Mouse (Mus musculus) CD4-positive, CD25-positive, alpha-beta regulatory T cell, adult 4 months (primary cell): ENCODE results near the gene Kat14. TPM values are rescaled to one million over a fixed set of nuclear protein-coding genes. Genes with fewer than 3 reads are reported as not detected.
A peak's percentile ranks its signal among the peaks of the same experiment; 100 is the strongest.

ENCODE experiments used
- ATAC-seq: one replicate; pipeline ENCODE4 v1.8.0; 2017
- polyA plus RNA-seq, 2 experiments: library from polyadenylated mRNA; unstranded; fragments of 100-300 nt; shearing (Covaris generic); gene quantifications; one replicate each; pipeline ENCODE4 v1.2.1; 2017

The Kat14 gene
- polyA plus RNA-seq, 2 experiments from 2014 or later, result 16.5 to 16.7 TPM

DNA sequence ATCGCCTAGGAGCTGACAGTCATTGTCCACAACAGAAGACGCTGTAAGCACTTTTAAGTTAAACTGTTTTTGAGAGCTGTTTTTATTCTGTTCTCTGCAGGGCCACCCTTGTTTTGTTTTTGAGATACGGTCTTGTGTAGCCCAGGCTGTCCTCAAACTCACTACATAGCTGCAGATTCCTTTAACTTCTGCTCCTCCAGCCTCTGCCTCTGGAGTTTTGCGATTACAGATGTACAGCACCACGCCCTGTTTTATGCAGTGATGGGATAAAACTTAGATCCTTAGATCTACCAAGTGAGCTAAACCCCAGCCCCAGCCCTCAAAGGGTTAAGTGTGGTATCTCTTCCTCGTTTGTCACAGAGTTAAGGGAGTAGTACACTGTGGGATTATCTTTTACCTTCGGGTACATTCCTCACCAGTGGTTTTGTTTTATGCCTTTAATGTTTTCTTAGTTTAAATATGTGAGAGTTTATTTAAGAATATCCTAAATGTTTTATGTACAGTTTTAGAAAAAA lies 13.9 kb downstream of the Kat14 start:
- ATAC-seq, result no peak

GRCm38 (mm10) chr2:144386296-144386695 lies 17.5 kb downstream of the Kat14 start:
- ATAC-seq, result no peak

DNA sequence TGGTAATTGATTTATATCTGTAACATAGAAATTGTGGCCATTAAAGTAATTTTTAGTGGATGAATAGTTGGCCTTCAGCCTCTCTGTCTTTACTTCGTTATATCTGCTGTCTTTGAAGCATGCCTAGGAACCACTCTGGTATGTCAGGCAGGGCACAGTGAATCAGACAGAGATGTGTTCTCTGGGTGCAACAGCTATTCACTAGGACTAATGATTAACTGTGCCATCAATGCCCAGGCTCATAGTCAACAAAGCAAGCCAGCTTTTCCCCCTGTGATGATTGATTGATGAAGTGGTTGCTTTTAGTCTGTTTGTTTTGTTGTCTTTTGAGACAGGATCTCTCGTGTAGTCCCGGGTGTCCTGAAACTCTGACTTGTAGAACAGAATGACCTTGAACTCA lies 19.6 kb downstream of the Kat14 start:
- ATAC-seq, result no peak

DNA sequence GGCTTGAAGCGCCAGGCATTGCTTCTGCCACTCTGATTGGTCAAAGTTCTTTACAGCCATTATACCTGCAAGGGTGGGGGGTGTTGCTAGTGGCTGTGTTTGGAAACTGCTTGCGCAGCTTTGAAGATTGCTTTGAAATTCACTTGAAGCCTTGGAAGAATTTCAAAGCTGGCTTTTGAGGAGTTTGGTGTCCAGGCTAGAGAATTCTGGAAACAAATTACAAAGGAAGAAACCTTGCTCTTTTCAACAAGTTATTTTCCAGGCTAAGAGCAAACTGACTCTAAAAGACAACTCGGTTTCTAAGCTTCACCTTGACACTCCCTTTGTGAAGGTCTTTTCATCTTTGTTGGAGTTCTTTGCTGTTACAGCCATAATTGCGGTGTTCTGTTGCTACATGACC lies 30.7 kb downstream of the Kat14 start:
- no peak for ATAC-seq

- no peak for ATAC-seq
These were observed 31.9 kb downstream of the Kat14 start for GRCm38 (mm10) chr2:144400659-144401058.

DNA sequence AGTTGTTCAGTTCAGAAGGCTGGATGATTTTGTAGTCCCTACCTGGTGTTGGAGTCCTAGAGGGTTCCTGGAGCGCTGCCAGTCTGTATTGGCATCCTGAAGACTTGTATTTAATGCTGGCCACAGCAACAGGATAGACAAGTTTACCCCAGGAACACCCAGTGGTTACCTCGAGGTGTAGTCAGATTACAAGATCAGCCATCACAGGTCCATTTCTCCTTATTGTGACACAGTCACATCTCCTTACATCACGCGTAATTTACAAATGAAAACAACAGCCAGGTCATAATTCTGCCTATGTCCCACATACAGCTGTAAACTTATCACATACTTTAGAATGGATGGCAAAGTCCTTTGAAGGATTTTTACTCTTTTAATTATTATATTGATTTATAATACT lies 40.3 kb downstream of the Kat14 start:
- no peak for ATAC-seq

DNA sequence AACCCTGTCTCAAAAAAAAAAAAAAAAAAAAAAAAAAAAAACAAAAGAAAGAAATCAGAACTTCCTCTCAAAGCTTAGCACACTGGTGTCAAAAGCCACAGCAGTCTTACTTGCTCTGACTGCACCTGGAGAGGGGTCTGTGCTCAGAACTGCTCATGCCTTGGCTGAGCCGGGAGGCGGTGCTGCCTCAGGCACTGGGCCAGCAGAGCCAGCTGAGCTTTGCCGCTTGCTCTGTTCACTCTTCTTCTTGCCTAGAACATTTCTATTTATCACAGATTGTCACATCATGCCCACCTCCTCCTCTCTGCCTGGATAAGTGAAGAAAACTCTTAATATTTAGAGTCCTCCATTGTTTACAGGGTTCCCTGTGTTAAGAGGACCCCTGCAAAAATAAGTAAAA lies 41.8 kb downstream of the Kat14 start:
- no peak for ATAC-seq

GRCm38 (mm10) chr2:144414646-144415045 lies 45.9 kb downstream of the Kat14 start:
- ATAC-seq, result no peak

DNA sequence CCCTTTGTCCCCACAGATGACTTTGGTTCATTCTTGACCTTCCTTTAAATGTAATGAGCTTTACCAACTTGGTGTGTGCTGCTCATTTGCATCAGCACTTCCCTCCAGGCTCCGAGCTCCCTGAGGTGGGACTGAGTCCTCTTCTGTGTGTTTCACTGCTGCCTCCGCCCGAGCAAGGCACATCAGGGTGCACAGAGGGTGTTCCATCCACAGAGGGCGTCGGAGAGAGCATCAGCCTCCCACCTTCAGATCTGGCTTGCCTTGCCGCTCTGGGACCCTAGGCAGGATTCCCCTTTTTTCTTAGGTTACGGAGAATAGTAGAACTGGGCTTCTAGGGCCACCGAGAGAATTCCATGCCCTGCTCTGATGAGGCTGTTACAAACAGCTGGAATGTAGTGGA lies 48.1 kb downstream of the Kat14 start:
- no peak for ATAC-seq

DNA sequence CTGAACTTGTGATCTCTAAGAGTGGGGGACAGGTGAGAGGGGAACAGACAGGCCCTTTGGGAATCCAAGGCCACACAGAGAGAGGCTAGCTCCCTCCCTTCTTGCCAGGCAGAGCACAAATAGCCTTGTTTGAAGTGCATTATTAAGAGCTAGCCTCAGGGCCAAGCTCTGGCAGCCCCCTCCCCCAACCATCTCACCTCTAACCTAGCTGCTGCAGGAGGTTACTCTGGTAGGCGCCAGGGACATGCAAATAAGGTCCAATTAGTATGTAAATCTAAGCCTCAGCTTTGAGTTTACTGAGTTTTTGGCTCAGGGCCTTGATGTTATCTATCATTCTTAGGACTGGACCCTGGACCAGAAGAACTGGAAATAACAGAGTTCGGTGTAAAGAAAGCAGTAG lies 49.3 kb downstream of the Kat14 start:
- ATAC-seq, result no peak

DNA sequence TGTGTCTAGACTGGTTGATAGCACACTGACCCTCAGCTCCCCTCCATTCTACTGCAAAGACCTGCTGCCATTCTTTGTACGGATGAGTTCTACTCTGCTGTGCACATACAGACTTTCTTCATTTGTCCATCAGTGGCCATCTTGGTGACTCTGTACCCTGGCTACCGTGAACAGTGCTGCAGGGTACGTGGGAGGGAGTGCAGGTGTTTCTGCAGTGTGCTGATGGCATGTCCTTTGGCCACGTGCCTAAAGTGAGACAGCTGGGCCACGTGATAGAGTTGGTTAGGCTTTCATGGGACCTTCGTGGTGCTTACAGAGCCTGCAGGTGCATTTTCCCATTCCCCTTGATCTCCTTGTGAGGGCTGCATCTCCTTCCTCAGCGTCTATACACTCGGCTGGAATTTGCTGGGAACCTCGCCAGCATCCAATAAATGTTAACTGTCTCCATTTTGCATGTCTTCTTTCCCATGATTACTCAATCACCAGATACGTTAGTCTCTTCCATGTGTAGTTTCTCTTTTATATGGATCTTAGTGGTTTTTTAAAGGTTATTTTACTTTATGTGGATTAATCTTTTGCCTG lies 53.4 kb downstream of the Kat14 start:
- no peak for ATAC-seq

- no peak for ATAC-seq
These were observed 57.0 kb downstream of the Kat14 start for GRCm38 (mm10) chr2:144425761-144426160.

DNA sequence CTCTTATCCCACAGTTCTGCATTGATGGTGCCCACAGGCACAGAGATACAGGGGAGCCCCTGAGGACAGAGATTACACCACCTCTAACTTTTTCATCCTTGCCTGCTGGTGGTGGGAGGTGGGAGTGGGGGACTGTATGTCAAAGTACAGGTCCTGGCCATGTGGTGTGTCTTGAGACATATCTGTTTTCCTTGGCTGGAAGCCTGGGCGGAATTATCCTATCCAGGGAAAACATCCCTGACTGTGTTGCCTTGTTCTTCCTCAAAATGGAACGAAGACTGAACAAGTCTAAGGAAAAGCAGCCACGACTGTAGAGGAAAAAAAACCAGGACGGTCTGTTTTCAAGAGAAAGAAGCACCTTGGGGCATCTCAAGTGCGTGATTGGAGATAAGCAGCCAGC lies 59.1 kb downstream of the Kat14 start:
- ATAC-seq, result no peak

GRCm38 (mm10) chr2:144428659-144429058 lies 59.9 kb downstream of the Kat14 start:
- no peak for ATAC-seq

- no peak for ATAC-seq
These were observed 60.4 kb downstream of the Kat14 start for GRCm38 (mm10) chr2:144429171-144429570.

DNA sequence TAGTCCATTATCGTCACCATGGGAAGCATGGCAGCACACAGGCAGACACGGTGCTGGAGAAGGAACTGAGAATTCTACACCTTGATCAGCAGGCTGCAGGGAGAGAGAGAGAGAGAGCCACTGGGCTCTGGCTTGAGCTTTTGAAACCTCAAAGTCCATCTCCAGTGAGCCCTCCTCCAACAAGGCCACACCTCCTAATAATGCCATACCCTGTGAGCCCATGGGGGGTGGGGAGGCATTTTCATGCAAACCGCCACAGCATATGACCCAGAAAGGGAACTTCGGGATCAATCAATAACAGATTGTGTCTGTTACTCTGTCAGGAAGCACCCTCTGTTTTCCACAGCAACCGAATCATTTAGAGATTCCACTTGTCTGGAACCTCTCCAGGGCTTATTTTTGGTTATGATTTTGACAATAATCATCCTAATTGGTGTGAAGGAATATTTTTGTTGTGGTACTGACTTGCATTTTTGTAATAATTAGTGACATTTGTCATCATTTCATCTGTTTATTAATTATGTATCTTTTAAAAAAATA lies 62.6 kb downstream of the Kat14 start:
- ATAC-seq, result no peak

DNA sequence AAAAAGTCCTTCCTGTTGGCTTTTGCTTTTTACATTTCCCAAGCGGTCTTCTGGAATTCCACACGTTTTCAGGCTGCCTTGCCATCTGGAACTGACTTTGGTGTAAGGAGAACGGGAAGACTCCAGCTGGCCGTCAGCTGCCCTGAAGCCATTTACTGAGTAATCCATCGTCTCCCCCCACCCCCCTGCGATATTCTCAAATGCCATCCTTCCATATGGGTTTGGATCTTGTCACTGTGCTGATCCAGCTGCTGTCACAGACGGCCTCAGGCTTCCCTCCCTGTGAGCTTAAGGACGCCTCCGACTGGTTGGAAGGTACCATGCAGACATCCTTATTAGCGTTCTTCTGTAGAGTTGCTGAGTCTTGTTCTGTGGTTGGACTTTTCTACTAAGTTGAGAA lies 66.9 kb downstream of the Kat14 start:
- no peak for ATAC-seq

DNA sequence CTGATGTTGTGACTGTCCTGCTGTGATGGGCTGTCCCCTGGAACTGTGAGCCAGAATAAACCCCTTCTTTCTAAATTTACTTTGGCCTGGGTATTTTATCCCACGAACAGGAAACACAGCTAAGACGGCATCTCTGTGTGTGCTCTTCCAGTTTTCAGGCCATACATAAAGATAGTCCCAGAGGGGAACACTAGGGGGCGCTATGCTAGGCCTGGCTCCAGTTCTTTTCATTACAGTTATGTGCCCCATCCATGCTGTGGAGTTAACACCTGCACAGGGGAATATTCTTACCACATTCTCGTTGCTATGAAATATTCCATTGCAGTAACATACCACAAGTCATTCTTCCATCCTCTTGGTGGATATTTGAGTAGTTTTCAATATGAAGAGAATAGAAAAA lies 69.6 kb downstream of the Kat14 start:
- no peak for ATAC-seq

GRCm38 (mm10) chr2:144439191-144439700 lies 70.5 kb downstream of the Kat14 start:
- no peak for ATAC-seq

- no peak for ATAC-seq
These were observed 72.7 kb downstream of the Kat14 start for GRCm38 (mm10) chr2:144441386-144441915.

- ATAC-seq, result no peak
These were observed 77.7 kb downstream of the Kat14 start for GRCm38 (mm10) chr2:144446360-144446999.

GRCm38 (mm10) chr2:144450378-144450777 lies 81.6 kb downstream of the Kat14 start:
- ATAC-seq, result no peak

DNA sequence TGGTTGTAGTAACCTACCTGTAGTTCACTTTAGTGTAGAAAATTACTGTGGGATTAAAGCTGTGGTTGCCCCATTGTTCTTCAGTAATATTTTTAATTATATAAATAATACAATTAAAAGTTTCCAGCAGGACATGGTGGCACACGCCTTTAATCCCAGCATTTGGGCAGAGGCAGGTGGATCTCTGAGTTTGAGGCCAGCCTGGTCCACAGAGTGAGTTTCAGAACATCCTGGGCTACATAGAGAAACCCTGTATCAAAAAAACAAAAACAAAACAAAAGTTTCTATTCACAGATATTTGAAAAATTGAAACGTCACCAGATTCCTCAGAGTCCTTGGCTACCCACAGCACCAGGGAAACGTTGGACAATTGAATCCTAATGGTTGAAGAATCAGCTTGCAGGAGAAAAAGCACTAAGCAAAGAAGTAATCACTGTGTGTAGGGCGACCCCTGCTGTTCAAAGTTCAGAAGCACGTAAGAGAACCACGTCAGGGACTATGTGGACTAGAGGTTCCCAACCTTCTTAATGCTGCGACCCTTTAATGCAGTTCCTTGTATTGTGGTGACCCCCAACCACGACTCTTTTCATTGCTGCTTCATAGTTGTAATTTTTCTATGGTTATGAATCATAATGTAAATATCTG lies 83.7 kb downstream of the Kat14 start:
- ATAC-seq, result peak; percentile 87
